ENCODE assay signal across 8 mouse cellular contexts in the genomic region with DNA sequence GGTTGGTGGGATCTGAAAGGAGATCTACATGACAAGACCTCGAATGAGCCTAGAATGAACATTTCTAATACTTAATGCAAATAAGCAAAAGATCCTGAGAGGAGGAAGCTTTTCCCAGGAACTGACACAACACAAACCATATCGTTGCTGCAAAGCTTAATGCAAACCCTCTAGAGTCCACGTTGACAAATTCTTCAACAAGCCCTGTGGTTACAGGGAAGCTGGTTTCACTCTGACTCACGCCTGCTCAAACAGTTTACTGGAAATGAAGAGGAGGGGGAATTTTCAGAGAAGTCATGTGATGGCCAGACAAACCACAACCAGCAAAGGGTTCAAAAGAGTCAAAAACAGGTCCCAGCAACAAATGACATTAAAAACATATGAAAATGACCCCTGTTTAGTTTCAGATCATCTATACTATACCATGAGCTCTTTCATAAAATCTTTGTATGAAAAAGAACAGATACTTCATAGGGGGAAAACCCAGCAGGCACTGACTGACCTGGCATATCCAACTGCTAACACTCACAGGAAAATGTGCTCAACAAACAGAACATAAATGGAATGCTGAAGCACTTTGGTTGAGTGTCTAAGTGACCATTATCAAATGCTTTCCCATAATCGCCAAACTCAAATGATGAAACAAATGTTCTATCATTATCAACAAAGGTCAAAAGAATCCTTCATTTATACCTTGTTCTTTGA. TPM values are rescaled to one million over a fixed set of nuclear protein-coding genes. Genes with fewer than 3 reads are reported as not detected.
DNase-seq lines count a peak whose midpoint lies in the region; ATAC-seq and TF ChIP-seq lines count a peak whose summit lies in the region.

No protein-coding gene starts in this region.

- DNase-seq in embryonic facial prominence, embryonic 10.5 days (ENCODE audit: low spot score): no peak
- DNase-seq in 416B (ENCODE audit: low read depth): peak; percentile 95
- peak; percentile 96 for DNase-seq in lung, postnatal 0 days (ENCODE audit: low spot score)
- no peak for DNase-seq in right cerebral cortex, postnatal 36 days (ENCODE audit: low spot score in 2 of 2)
- DNase-seq in cerebellum, adult 11-12 months: no peak
- no peak for DNase-seq in neural tube, embryonic 10.5 days (ENCODE audit: extremely low spot score, low spot score)

- no peaks in the 10 kb centered on the region for H3K36me3 ChIP-seq in embryonic facial prominence, embryonic 13.5 days
- peaks cover 8% of the 10 kb centered on the region for H3K36me3 ChIP-seq in embryonic facial prominence, embryonic 10.5 days (replicated peaks)
- H3K36me3 ChIP-seq in lung, postnatal 0 days (ENCODE audit: insufficient read depth, low read length): no peaks in the 10 kb centered on the region

- 46% methylated on average over 5 of the region's 5 CpGs for WGBS in embryonic facial prominence, embryonic 13.5 days
- WGBS in embryonic facial prominence, embryonic 10.5 days: 79% methylated on average over 5 of the region's 5 CpGs
- 30% methylated on average over 5 of the region's 5 CpGs for WGBS in lung, postnatal 0 days

- peak; percentile 39; the same call in 1 of the 2 replicates for TF ChIP-seq POLR2A in embryonic fibroblast, embryonic 13.5 days (IDR thresholded peaks at IDR 0.05; ENCODE audit: low read depth, low read length)

- peaks cover 22% of the 10 kb centered on the region for H3K4me1 ChIP-seq in embryonic facial prominence, embryonic 13.5 days
- H3K4me1 ChIP-seq in embryonic facial prominence, embryonic 10.5 days: peaks cover 5% of the 10 kb centered on the region
- H3K4me1 ChIP-seq in embryonic fibroblast, embryonic 13.5 days (ENCODE audit: control insufficient read depth, insufficient read depth, low read length): peaks cover 13% of the 10 kb centered on the region
- H3K4me1 ChIP-seq in lung, postnatal 0 days (ENCODE audit: insufficient read depth, low read depth, low read length): peaks cover 8% of the 10 kb centered on the region; the same call in 1 of the 2 replicates

- TF ChIP-seq EP300 in lung, postnatal 0 days (IDR thresholded peaks at IDR 0.05): peak; percentile 99

- H3K9ac ChIP-seq in embryonic facial prominence, embryonic 13.5 days: no peak overlapping the region
- H3K9ac ChIP-seq in lung, postnatal 0 days (replicated peaks; ENCODE audit: low read depth): no peak overlapping the region

- no peaks in the 10 kb centered on the region for H3K9me3 ChIP-seq in embryonic facial prominence, embryonic 13.5 days
- no peaks in the 10 kb centered on the region for H3K9me3 ChIP-seq in embryonic facial prominence, embryonic 10.5 days
- no peaks in the 10 kb centered on the region for H3K9me3 ChIP-seq in lung, postnatal 0 days (ENCODE audit: low read length)

- no peak overlapping the region for H3K4me3 ChIP-seq in embryonic facial prominence, embryonic 13.5 days
- no peak overlapping the region for H3K4me3 ChIP-seq in embryonic facial prominence, embryonic 10.5 days
- no peak overlapping the region for H3K4me3 ChIP-seq in embryonic fibroblast, embryonic 13.5 days (ENCODE audit: insufficient read depth, low read length)
- no peak overlapping the region for H3K4me3 ChIP-seq in lung, postnatal 0 days (ENCODE audit: low read depth, low read length)

- no peak overlapping the region for H3K4me2 ChIP-seq in embryonic facial prominence, embryonic 13.5 days
- no peak overlapping the region for H3K4me2 ChIP-seq in lung, postnatal 0 days (replicated peaks; ENCODE audit: low read depth, low read length)

- no peak for TF ChIP-seq CTCF in embryonic fibroblast, embryonic 13.5 days (IDR thresholded peaks at IDR 0.05; ENCODE audit: borderline replicate concordance, insufficient read depth, low read length)
- no peak for TF ChIP-seq CTCF in lung, postnatal 0 days (IDR thresholded peaks at IDR 0.05)

- no peak for ATAC-seq in embryonic facial prominence, embryonic 13.5 days (ENCODE audit: insufficient number of reproducible peaks, insufficient read depth, low FRiP score, low TSS enrichment, low read depth)
- peak; percentile 92 for ATAC-seq in lung, postnatal 0 days

- H3K27ac ChIP-seq in embryonic facial prominence, embryonic 13.5 days: peak overlapping the region; percentile 33; the same call in 1 of the 2 replicates
- H3K27ac ChIP-seq in embryonic facial prominence, embryonic 10.5 days (replicated peaks): no peak overlapping the region
- H3K27ac ChIP-seq in embryonic fibroblast, embryonic 13.5 days (ENCODE audit: insufficient read depth, low read length): peak overlapping the region; percentile 100
- peak overlapping the region; percentile 88 for H3K27ac ChIP-seq in lung, postnatal 0 days (ENCODE audit: low read length)

- H3K27me3 ChIP-seq in embryonic facial prominence, embryonic 13.5 days: no peaks in the 10 kb centered on the region
- H3K27me3 ChIP-seq in embryonic facial prominence, embryonic 10.5 days (replicated peaks; ENCODE audit: low read depth, poor library complexity, severe bottlenecking): no peaks in the 10 kb centered on the region
- no peaks in the 10 kb centered on the region for H3K27me3 ChIP-seq in lung, postnatal 0 days (replicated peaks; ENCODE audit: insufficient read depth, low read length)

RNA-seq across cellular contexts. Expression of gene Vmp1, which starts 59.2 kb away (rescaled TPM):
- 86.1 and 105 TPM in 2 replicates for polyA plus RNA-seq in embryonic facial prominence, embryonic 13.5 days (2015; fragmentation: Nextera tagmentation; extraction: Ambion mirVana)
- 84.9 and 89.9 TPM in 2 replicates for polyA plus RNA-seq in embryonic facial prominence, embryonic 10.5 days (2016; fragmentation: Nextera tagmentation; extraction: Ambion mirVana)
- 525 and 577 TPM in 2 replicates for polyA plus RNA-seq in embryonic fibroblast, embryonic 13.5 days (2011; ENCODE audit: insufficient read length, low read depth, missing spikeins)
- 181 and 202 TPM in 2 replicates for polyA plus RNA-seq in lung, postnatal 0 days (2015; fragmentation: Nextera tagmentation; extraction: Ambion mirVana)

RNA-seq across cellular contexts. Expression of gene Ptrh2, which starts 59.4 kb away (rescaled TPM):
- 36.2 and 38.3 TPM in 2 replicates for polyA plus RNA-seq in embryonic facial prominence, embryonic 13.5 days (2015; fragmentation: Nextera tagmentation; extraction: Ambion mirVana)
- polyA plus RNA-seq in embryonic facial prominence, embryonic 10.5 days (2016; fragmentation: Nextera tagmentation; extraction: Ambion mirVana): 44.5 and 46.8 TPM in 2 replicates
- polyA plus RNA-seq in embryonic fibroblast, embryonic 13.5 days (2011; ENCODE audit: insufficient read length, low read depth, missing spikeins): 18.3 and 19.1 TPM in 2 replicates
- polyA plus RNA-seq in lung, postnatal 0 days (2015; fragmentation: Nextera tagmentation; extraction: Ambion mirVana): 11.7 and 12.2 TPM in 2 replicates

Comparison
In these comparisons a context has a peak if more than half of its experiments do, and no peak if none do; other contexts are left out.
1. DNase-seq: peak in 416B (single experiment) and lung, postnatal 0 days (single experiment); none in embryonic facial prominence, embryonic 10.5 days (single experiment), right cerebral cortex, postnatal 36 days (0 of 2), cerebellum, adult 11-12 months (single experiment) and neural tube, embryonic 10.5 days (single experiment).